Mouse (Mus musculus) ES-Bruce4 (cell line): Measurements from ENCODE around the gene Cyld.

ENCODE experiments used
- CTCF ChIP-seq: IDR thresholded peaks from one replicate; pipeline ENCODE4 v1.8.1; 2011; ENCODE audit warnings: low read depth, low read length
- POLR2A ChIP-seq: IDR thresholded peaks from one replicate; pipeline ENCODE4 v1.8.1; 2011; ENCODE audit warnings: low read length; ENCODE audit not compliant: insufficient read depth

DNA sequence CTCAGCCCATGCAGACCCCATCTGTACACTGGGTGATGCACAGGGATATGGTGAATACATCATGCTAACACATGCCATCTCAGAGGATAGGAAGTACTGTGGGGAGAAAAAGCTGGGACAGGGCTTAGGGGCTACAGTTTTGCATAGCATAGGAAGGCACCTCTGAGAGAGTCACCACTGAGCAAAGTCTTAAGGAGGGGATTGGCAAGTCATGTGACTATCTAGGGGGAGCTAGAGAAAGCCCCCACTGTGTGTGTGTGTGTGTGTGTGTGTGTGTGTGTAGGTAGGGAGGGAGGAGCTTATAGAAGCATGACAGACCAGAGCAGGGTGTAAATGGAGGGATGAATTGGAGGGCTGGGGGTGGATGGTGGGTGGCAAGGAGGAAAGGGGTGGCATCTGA lies 48.5 kb upstream of the Cyld start:
- TF ChIP-seq CTCF (no peak), POLR2A (no peak)
